Mouse (Mus musculus) adipocyte (in vitro differentiated cells): ENCODE data around the gene Lsm11.

Experiments used
- DNase-seq: peaks from one replicate; pipeline ENCODE4 v3.0.0-alpha.2; 2016; ENCODE audit warnings: low spot score

Gene Lsm11

DNA sequence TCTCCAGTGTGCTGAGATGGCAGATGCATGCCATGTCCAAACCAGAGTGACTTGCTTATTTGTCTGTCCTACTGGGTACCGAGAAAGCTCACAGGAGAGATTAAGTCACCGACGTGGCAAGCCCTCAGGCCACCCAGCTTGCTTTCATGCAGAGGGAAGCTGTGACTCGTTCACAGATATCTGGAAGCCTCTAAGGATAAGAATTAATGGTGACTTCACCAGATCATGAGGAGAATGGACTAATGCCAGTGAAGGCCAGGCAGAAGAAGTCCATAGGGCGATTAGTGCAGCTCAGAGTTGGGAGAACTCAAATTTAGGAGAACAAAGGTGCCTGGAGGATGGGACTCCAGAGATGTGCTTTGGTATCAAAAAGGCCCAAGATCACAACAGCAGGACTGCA lies 17.3 kb downstream of the Lsm11 start:
- DNase-seq, result peak; percentile 17

DNA sequence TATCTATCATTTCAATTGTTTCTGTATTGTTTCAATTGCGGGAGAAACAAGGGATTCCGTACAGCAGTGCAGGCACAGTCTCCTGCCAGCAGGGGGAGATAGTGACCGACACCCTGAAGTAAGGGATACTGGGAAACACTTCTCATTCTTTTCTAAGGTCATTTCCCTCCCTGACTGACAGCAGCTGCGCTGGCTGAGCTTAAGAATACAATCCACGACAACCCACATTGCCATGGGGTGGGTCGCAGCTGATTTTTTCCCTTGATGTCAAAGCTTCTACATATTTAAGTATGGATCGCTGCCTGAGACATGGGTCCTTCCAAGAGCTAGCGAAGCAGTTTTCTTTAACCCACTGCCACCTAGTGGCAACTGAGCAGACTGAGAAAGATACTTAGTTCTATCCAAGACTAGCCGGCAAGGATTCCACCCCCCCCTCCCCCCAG lies 18.1 kb downstream of the Lsm11 start:
- DNase-seq, result peak; percentile 88

GRCm38 (mm10) chr11:45925436-45925835 lies 19.3 kb downstream of the Lsm11 start:
- DNase-seq, result no peak

GRCm38 (mm10) chr11:45921480-45921898 lies 23.2 kb downstream of the Lsm11 start:
- no peak for DNase-seq

- DNase-seq, result no peak
These were observed 23.7 kb downstream of the Lsm11 start for GRCm38 (mm10) chr11:45921026-45921425.

- no peak for DNase-seq
These were observed 25.9 kb downstream of the Lsm11 start for GRCm38 (mm10) chr11:45918836-45919235.

DNA sequence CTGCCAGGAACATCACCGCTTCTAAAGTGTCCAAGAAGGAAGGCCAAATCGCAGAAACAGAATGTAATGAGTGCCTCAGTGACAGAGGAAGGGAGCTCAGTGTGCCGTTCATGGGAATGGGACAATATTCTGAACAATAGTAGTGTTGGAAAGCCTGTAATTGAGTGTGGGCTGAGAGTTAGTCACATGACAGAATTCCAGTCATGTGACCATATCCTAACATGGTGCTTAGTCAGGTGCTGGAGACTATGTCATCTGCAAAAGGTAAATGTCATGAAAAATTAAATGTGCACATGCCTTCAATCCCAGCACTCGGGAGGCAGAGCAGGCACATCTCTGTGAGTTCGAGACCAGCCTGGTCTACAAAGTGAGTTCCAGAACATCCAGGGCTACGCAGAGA lies 26.7 kb downstream of the Lsm11 start:
- DNase-seq, result no peak

- DNase-seq, result no peak
These were observed 28.5 kb downstream of the Lsm11 start for GRCm38 (mm10) chr11:45916196-45916595.

DNA sequence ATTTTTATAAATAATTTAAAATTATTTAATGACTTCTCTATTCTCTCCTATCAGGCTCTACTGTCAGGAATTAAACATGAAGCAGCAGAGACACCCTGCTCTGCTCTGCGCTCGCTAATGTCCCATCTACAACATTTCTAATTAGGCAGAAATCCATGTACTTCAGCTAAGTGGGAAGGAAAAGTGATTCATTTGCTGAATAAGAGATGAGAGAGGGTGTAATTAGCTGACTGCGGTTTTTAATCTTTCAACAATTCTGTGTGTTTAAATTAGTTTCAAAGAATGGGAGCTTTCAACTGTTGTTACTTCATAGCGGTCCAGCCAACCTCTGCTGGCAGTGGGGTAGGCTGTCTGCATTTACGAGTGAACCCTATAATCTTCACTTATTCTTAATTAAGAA lies 34.0 kb downstream of the Lsm11 start:
- DNase-seq, result no peak

- DNase-seq, result no peak
These were observed 35.8 kb downstream of the Lsm11 start for GRCm38 (mm10) chr11:45908894-45909293.

- DNase-seq, result no peak
These were observed 36.7 kb downstream of the Lsm11 start for GRCm38 (mm10) chr11:45908070-45908469.

- no peak for DNase-seq
These were observed 37.4 kb downstream of the Lsm11 start for GRCm38 (mm10) chr11:45907301-45907700.

DNA sequence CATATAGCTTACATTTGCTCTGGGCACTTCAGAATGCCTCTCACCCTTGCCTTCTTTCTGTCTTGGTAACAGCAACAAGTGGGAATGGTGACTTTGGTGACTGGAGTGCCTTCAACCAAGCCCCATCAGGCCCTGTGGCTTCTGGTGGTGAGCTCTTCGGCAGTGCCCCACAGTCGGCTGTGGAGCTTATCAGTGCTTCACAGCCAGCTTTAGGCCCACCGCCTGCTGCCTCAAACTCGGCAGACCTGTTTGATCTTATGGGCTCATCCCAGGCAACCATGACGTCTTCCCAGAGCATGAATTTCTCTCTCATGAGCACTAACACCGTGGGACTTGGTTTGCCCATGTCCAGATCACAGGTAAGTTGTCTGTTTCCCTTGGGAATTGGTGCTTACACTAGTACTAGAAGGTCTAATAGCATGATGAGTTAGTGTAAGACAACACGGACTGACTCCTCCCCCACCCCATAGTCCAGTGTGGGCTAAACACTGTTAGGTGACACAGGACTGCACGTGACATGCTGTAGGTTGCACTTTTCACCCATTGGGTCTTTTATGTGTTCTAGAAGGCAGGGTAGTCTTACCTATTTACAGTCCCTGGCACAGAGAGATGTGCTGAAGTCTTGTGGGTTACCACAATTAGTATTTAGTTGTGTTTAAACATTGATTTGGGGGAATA lies 38.5 kb downstream of the Lsm11 start:
- DNase-seq, result no peak

- no peak for DNase-seq
These were observed 44.3 kb downstream of the Lsm11 start for GRCm38 (mm10) chr11:45900233-45901015.

DNA sequence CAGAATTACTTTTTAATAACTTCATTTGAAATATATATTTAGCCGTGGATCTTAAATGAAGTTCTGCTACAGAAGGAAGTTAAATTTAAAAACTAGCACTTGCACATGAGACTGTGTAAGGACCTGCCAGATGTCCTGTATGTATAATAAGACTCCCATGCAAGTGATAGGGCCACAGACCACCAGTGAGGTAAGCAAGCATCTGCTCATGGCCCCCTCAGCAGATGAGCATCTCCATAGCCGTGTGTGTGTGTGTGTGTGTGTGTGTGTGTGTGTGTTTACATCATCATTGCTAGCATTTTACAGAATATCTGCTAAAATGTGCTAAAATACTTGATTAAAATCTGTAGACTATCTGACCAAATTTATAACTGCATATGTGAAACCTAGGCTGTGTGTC lies 47.3 kb downstream of the Lsm11 start:
- no peak for DNase-seq

DNA sequence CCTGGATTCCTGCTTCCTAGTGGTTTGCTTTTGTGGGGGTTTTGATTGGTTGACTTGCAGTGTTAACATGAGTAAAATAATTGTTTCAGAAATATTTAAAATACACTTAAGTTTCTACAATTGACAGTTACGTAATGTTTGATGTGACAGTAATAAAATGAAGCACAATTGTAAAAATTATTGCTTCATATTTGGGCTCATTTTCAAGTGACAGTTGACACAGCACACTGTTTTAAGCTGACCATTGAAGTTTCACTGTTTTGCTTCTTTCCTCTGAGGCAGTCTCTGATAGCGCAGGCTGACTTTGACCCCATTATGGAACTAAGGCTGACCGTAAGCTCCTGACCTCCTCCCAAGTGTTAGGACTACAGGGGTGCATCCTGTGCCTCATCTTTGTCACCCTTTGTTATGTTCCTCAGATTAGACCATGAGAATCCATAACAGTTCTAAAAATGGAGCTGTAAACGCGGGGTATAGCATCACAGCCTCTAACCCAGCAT lies 51.8 kb downstream of the Lsm11 start:
- no peak for DNase-seq

DNA sequence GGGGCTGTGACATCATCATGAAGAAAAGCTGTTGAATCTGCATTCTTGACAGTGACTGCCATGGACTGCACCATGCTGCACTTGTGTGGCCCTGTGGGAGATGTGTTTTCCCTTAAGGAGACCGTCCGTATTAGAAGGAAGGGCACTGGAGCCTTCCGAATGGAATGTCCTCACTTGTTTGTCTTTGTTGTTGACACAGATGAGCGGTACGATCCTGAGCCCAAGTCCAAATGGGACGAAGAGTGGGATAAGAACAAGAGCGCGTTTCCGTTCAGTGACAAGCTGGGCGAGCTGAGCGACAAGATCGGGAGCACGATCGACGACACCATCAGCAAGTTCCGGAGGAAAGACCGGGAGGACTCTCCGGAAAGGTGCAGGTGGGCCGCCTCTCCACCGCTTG lies 54.3 kb downstream of the Lsm11 start:
- DNase-seq, result no peak

- DNase-seq, result no peak
These were observed 54.8 kb downstream of the Lsm11 start for GRCm38 (mm10) chr11:45889981-45890380.

GRCm38 (mm10) chr11:45888471-45889030 lies 56.2 kb downstream of the Lsm11 start:
- DNase-seq, result peak; percentile 49

DNA sequence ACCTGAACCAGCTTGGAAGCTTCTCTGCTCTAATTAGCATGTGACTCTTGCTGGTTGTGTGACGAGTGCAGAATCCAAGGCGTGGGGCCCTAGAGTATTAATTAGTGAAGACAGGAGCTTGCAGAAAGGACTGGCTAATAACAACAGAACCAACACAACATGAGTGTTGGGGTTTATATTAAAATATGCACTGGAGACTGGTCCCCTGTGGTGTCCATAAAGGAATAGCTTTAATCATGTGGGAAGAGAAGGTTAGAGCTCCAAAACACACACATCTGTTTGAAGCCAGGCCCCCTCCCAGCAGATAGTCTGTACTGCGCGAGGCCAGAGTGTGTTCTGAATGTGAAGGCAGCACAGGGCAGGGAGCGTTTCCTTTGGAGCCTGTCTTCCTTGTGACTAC lies 58.1 kb downstream of the Lsm11 start:
- no peak for DNase-seq

- no peak for DNase-seq
These were observed 59.0 kb downstream of the Lsm11 start for GRCm38 (mm10) chr11:45885606-45886230.

DNA sequence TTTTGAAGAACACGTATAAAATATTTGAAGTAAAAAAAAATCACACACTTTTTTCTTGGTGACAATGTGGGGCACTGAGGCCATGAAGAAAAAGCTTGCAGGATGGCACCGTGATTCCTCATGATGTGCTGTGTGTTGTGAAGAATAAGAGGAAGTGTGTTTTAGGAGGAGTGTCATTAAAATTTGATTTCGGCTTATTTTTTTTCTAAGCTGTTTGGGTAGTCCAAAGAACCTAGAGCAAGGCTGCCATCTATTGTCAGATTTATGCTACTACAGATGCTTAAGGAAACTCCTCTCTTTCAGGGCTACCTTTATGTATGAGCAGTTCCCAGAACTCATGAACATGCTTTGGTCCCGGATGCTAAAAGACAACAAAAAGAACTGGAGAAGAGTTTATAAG lies 60.7 kb downstream of the Lsm11 start:
- DNase-seq, result peak; percentile 77
